Mouse (Mus musculus) megakaryocyte, embryonic 14.5 days (primary cell): ENCODE measurements at regions not wholly inside any gene's neighbourhood (a gene's known extent, or its start where the extent isn't known, plus 50 kb on each side); places are given as distances from the start of the nearest gene placed in this dataset.

Experiments used
- FLI1 ChIP-seq: IDR thresholded peaks from 2 replicates; pipeline ENCODE4 v1.6.1; 2012; ENCODE audit warnings: low read length, inconsistent platforms, mixed read lengths
- GATA1 ChIP-seq: IDR thresholded peaks from 3 replicates; pipeline ENCODE4 v1.6.1; 2012; ENCODE audit warnings: mixed read lengths, low read length, inconsistent platforms, borderline replicate concordance

DNA sequence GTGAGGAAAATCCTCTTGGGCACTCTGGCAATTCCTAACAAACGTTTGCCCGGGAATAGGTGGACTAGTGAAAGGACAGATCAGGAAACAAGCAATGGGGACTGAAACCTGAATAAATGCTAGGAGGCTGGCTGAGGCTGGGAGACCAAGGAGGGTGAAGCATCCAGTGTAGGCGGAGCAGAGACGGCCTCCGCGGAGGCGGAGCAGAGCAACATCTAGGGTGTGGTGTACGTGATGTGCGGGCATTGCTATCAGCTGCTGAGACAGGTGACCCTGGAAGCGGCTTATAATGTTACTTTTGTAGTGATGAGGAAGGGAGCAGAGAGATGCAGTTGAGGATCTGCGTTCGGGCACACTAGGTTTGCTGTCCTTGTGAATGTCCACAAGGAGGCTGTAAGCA lies 85.3 kb upstream of the Ahi1 start:
- TF ChIP-seq GATA1 (no peak), FLI1 (no peak)
